Mouse (Mus musculus) liver, embryonic 14.5 days (tissue): ENCODE measurements around the gene Ssu2. TPM values are rescaled to one million over a fixed set of nuclear protein-coding genes. Genes with fewer than 3 reads are reported as not detected.

Experiments used
- ATAC-seq: fragments of 200-750 bp; cut with Nextera tagmentation; 2 replicates; pipeline ENCODE4 v1.8.0; 2017; ENCODE audit warnings: moderate number of reproducible peaks, mild to moderate bottlenecking, moderate library complexity; ENCODE audit not compliant: insufficient read depth
- DNase-seq, 3 experiments: peaks; one replicate each; pipeline ENCODE4 v3.0.0-alpha.2; 2012 to 2013; ENCODE audit warnings: low read depth in 3 of 3, low spot score in 3 of 3
- H3K27ac ChIP-seq: fragments of 300-500 bp; sonication (generic); 2 replicates; pipeline ENCODE4 v1.5.1; 2014; ENCODE audit warnings: moderate library complexity, mild to moderate bottlenecking, control low read depth, inconsistent platforms
- H3K27me3 ChIP-seq: fragments of 300-500 bp; sonication (generic); 2 replicates; pipeline ENCODE4 v1.6.1; 2014; ENCODE audit warnings: mild to moderate bottlenecking, low read length, moderate library complexity; ENCODE audit not compliant: control insufficient read depth, insufficient read depth
- H3K36me3 ChIP-seq: fragments of 300-500 bp; sonication (generic); replicated peaks from 2 replicates; pipeline ENCODE4 v1.6.1; 2014; ENCODE audit warnings: low read depth; ENCODE audit not compliant: control insufficient read depth, insufficient read depth
- H3K4me1 ChIP-seq, 2 experiments: fragments of 200-500 bp in 1 of 2; fragments of 300-500 bp in 1 of 2; sonication (generic) in 1 of 2; replicated peaks; 2 replicates each; pipeline ENCODE4 v1.6.1; 2012 to 2014; ENCODE audit warnings: antibody characterized with exemption in 1 of 2, inconsistent platforms in 1 of 2, low read length in 1 of 2; ENCODE audit not compliant: control insufficient read depth in 2 of 2, insufficient read depth in 2 of 2
- H3K4me2 ChIP-seq: fragments of 300-500 bp; sonication (generic); 2 replicates; pipeline ENCODE4 v1.6.1; 2014; ENCODE audit warnings: low read depth, mild to moderate bottlenecking, control low read depth, moderate library complexity
- H3K4me3 ChIP-seq, 2 experiments: fragments of 200-500 bp in 1 of 2; fragments of 300-500 bp in 1 of 2; sonication (generic) in 1 of 2; 2 replicates each; pipeline ENCODE4 v1.5.1; 2012 to 2014; ENCODE audit warnings: low read depth in 2 of 2, low read length in 2 of 2, mild to moderate bottlenecking in 2 of 2, control low read depth in 1 of 2, inconsistent platforms in 1 of 2, moderate library complexity in 1 of 2; ENCODE audit not compliant: insufficient read depth in 1 of 2
- H3K9ac ChIP-seq: fragments of 300-500 bp; sonication (generic); replicated peaks from 2 replicates; pipeline ENCODE4 v1.6.1; 2014; ENCODE audit warnings: mild to moderate bottlenecking, control low read depth, moderate library complexity
- H3K9me3 ChIP-seq: fragments of 300-500 bp; sonication (generic); 2 replicates; pipeline ENCODE4 v1.6.1; 2016; ENCODE audit warnings: low read length, mixed read lengths; ENCODE audit not compliant: control insufficient read depth
- CTCF ChIP-seq: IDR thresholded peaks from 2 replicates; pipeline ENCODE4 v1.5.1; 2016; ENCODE audit warnings: antibody characterized with exemption, low read depth, control low read depth
- EP300 ChIP-seq: IDR thresholded peaks from 2 replicates; pipeline ENCODE4 v1.6.1; 2016; ENCODE audit warnings: antibody characterized with exemption, low read depth
- WGBS: fragments of 180-500 bp; shearing (Covaris S2); extraction: QIAGEN DNeasy Blood & Tissue Kit; methylation state at CpG from one replicate; pipeline ENCODE4 v1.1.7; 2014; ENCODE audit not compliant: insufficient replicate concordance; 5-methylcytosine and 5-hydroxymethylcytosine counted together
- polyA plus RNA-seq, 2 experiments: library from polyadenylated mRNA; depleted of rRNA in 1 of 2; stranded (reverse) in 1 of 2; unstranded in 1 of 2; fragments of >200 nt; fragmentation: Nextera tagmentation in 1 of 2; extraction: Ambion mirVana in 1 of 2; gene quantifications; 2 replicates each; pipeline versions ENCODE4 v1.2.1 to v1.2.3; 2012 to 2014

The Ssu2 gene
- polyA plus RNA-seq, 2 experiments = 0.04 TPM; not detected in 1

GRCm38 (mm10) chr6:112330520-112331222, 57.2 kb downstream of the Ssu2 start:
- no peak for ATAC-seq
- WGBS = 76% methylated on average over 5 of the region's 5 CpGs
- TF ChIP-seq CTCF = no peak
- no peak for TF ChIP-seq EP300

DNA sequence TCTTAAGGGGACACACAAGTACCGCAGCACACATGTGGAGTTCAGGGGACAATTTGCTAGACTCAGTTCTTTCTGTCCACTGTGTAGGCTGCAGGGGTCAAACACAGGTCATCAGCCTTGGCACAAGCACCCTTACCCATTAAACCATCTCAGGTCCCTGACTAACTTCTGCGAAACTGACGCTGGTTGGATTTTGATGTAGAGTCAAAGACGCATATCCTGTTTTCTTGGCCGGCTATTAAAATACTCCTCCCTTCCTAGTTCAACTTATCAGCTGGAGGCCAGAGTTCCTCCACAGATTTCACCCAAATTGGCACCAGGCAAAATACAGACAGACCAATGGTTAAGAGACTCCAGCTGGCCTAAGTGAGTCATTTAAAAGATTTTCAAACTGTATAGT, 60.0 kb downstream of the Ssu2 start:
- WGBS = 45% methylated on average over 5 of the region's 5 CpGs
- ATAC-seq (no peak), DNase-seq (no peak)
- Histone ChIP-seq H3K4me2 (no peak overlapping the region), H3K9me3 (no peaks in the 10 kb centered on the region), H3K9ac (no peak overlapping the region), H3K27ac (no peak overlapping the region), H3K36me3 (no peaks in the 10 kb centered on the region), H3K4me1 (no peaks in the 10 kb centered on the region), H3K27me3 (no peaks in the 10 kb centered on the region), H3K4me3 (no peak overlapping the region)
- TF ChIP-seq CTCF (no peak), EP300 (no peak)

More at GRCm38 (mm10) chr6:112330520-112331222, 57.2 kb downstream of the Ssu2 start:
- Histone ChIP-seq H3K36me3 (no peaks in the 10 kb centered on the region), H3K4me2 (no peak overlapping the region), H3K4me3 (no peak overlapping the region), H3K9ac (no peak overlapping the region), H3K4me1 (no peaks in the 10 kb centered on the region), H3K9me3 (no peaks in the 10 kb centered on the region), H3K27me3 (no peaks in the 10 kb centered on the region), H3K27ac (no peak overlapping the region)
- DNase-seq = no peak

DNA sequence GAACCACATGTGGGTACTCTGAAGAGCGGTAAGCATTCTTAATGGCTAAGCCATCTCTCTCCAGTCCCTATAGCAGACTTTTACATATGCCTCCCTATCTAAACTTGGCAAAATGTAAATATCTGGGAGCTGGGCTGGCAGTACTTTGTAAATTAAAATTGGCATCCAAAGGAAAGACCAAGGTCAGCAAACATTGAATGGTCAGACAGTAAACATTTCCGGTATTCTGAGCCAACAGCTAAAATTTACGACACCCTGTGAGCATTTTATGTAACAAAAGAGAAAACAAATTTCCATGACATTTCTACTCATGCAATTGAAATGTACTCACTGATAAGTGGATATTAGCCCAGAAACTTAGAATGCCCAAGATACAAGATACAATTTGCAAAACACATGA, 62.6 kb downstream of the Ssu2 start:
- DNase-seq (no peak), ATAC-seq (no peak)
- H3K9me3 ChIP-seq = no peaks in the 10 kb centered on the region
- TF ChIP-seq EP300 = no peak
- TF ChIP-seq CTCF = no peak
- no peaks in the 10 kb centered on the region for H3K27me3 ChIP-seq
- H3K36me3 ChIP-seq = no peaks in the 10 kb centered on the region
- H3K4me1 ChIP-seq = no peaks in the 10 kb centered on the region
- H3K4me3 ChIP-seq = no peak overlapping the region
- H3K27ac ChIP-seq = no peak overlapping the region
- WGBS = 74% methylated on average over 3 of the region's 3 CpGs
- no peak overlapping the region for H3K9ac ChIP-seq
- no peak overlapping the region for H3K4me2 ChIP-seq

- Histone ChIP-seq H3K27me3 (no peaks in the 10 kb centered on the region), H3K9ac (no peak overlapping the region), H3K4me2 (no peak overlapping the region), H3K4me3 (no peak overlapping the region), H3K4me1 (no peaks in the 10 kb centered on the region), H3K27ac (no peak overlapping the region), H3K9me3 (no peaks in the 10 kb centered on the region), H3K36me3 (no peaks in the 10 kb centered on the region)
- DNase-seq (no peak), ATAC-seq (no peak)
- TF ChIP-seq CTCF = no peak
- no peak for TF ChIP-seq EP300
- 48% methylated on average over 5 of the region's 5 CpGs for WGBS
Measured at GRCm38 (mm10) chr6:112322916-112323315, 64.9 kb downstream of the Ssu2 start.

DNA sequence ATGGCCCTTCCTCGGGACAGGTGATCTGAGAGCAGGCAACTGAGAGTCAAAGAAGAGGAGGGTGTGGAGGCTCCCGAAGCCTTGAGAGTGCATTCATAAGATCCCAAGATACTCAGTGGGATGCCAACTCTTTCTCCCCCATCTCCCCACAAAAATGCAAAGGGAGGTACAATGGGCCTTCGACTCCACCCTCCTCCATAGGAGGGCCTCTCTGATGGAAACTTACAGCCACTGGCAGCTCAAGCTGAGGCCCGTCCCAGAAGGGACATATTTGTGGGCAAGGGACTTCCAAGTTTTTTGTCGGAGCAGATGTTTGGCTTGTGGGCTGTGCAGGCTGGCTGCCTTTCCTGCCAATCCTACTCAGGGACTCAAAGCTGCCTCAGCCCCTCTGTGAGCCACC, 67.1 kb downstream of the Ssu2 start:
- TF ChIP-seq CTCF = no peak
- no peak for TF ChIP-seq EP300
- no peaks in the 10 kb centered on the region for H3K27me3 ChIP-seq
- H3K27ac ChIP-seq = no peak overlapping the region
- no peak overlapping the region for H3K4me2 ChIP-seq
- WGBS = 40% methylated on average over 5 of the region's 5 CpGs
- H3K4me1 ChIP-seq = no peaks in the 10 kb centered on the region
- no peak for DNase-seq
- no peak overlapping the region for H3K4me3 ChIP-seq
- ATAC-seq = no peak
- H3K9me3 ChIP-seq = no peaks in the 10 kb centered on the region
- H3K36me3 ChIP-seq = no peaks in the 10 kb centered on the region
- H3K9ac ChIP-seq = no peak overlapping the region
